Mouse (Mus musculus): Measurements from ENCODE around the gene Cabin1.

DNA sequence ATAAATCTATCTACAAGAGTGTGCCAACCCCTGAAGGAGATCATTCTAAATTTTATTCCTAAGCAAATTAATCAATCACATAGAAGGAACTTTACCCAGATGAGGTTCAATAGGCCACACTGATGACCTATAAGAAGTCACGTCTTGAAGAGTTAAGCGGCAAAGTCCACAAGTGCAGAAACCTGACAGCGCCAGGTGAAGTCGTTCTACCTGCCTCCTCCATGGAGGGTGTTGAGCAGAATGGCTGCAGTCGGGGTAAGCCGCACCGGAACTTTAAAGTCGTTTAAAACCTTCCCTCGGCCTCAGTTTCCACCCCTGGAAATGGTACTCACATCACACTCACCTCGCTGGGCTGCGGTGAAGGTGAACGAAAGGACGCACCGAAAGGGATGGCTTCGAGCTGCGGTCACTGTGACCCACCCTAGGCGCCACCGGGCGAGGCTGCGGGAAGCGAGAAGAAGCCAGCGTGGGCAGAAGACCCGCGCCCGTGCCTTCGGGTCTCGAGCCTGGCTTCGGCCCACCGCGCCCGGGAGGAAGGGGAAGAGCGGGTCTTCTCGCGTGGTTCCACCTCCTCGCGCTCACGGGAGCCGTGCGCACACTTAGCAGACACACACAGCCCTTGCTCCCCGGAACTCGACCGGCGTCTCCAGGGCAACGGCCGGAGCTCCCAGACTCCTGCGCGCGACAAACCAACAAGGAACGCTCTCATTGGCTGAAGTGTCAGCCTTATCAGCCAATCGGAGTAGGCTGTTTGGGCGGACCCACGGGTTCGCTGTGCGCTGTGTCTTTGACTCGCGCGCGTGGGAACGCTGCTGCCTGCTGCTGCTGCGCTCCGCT, at the start of gene Cabin1:
- TF ChIP-seq POLR2A (IDR thresholded peaks at IDR 0.05; ENCODE audit: low read depth, low read length) = peak; percentile 87
- TF ChIP-seq CTCF (IDR thresholded peaks at IDR 0.05; ENCODE audit: borderline replicate concordance, insufficient read depth, low read length) = no peak

All from embryonic fibroblast, embryonic 13.5 days (primary cell).